Mouse (Mus musculus) myocyte (in vitro differentiated cells): ENCODE data around the gene Gm27021. TPM values are rescaled to one million over a fixed set of nuclear protein-coding genes. Genes with fewer than 3 reads are reported as not detected.

Experiments
- H3K27me3 ChIP-seq: one replicate; pipeline ENCODE4 v1.6.1; 2011; ENCODE audit not compliant: control insufficient read depth, insufficient read depth, insufficient read length
- H3K36me3 ChIP-seq: one replicate; pipeline ENCODE4 v1.6.1; 2011; ENCODE audit not compliant: control insufficient read depth, insufficient read depth
- H3K4me2 ChIP-seq: one replicate; pipeline ENCODE4 v1.6.1; 2011; ENCODE audit warnings: low read depth, control low read depth
- H3K4me3 ChIP-seq: one replicate; pipeline ENCODE4 v1.5.1; 2011; ENCODE audit warnings: mild to moderate bottlenecking, control low read depth, moderate library complexity
- H3K79me2 ChIP-seq: one replicate; pipeline ENCODE4 v1.6.1; 2011; ENCODE audit not compliant: control insufficient read depth, insufficient read depth
- H3ac ChIP-seq: one replicate; pipeline ENCODE4 v1.6.1; 2011; ENCODE audit not compliant: control insufficient read depth, insufficient read length
- CEBPB ChIP-seq: IDR thresholded peaks from 2 replicates; pipeline ENCODE4 v1.6.1; 2011; ENCODE audit warnings: mild to moderate bottlenecking, moderate library complexity; ENCODE audit not compliant: poor library complexity, insufficient read depth, severe bottlenecking
- E2F4 ChIP-seq: IDR thresholded peaks from one replicate; pipeline ENCODE4 v1.6.1; 2011; ENCODE audit warnings: mild to moderate bottlenecking, control low read depth, moderate library complexity; ENCODE audit not compliant: insufficient read depth
- MAX ChIP-seq: IDR thresholded peaks from one replicate; pipeline ENCODE4 v1.6.1; 2011; ENCODE audit warnings: low read depth, mild to moderate bottlenecking, control low read depth
- MYOD1 ChIP-seq, 3 experiments: IDR thresholded peaks; one replicate each; pipeline ENCODE4 v1.6.1; 2011; ENCODE audit warnings: control low read depth in 2 of 3, low read depth in 2 of 3, mild to moderate bottlenecking in 2 of 3, moderate library complexity in 1 of 3; ENCODE audit not compliant: insufficient read length in 2 of 3, control insufficient read depth in 1 of 3
- MYOG ChIP-seq, 3 experiments: IDR thresholded peaks; one replicate each; pipeline ENCODE4 v1.6.1; 2011; ENCODE audit warnings: control low read depth in 2 of 3, low read depth in 2 of 3, mild to moderate bottlenecking in 2 of 3; ENCODE audit not compliant: insufficient read length in 2 of 3, control insufficient read depth in 1 of 3, insufficient read depth in 1 of 3
- POLR2A ChIP-seq: IDR thresholded peaks from one replicate; pipeline ENCODE4 v1.6.1; 2011; ENCODE audit warnings: low read depth, mild to moderate bottlenecking, control low read depth, moderate library complexity; ENCODE audit not compliant: insufficient read length
- POLR2AphosphoS2 ChIP-seq: IDR thresholded peaks from one replicate; pipeline ENCODE4 v1.6.1; 2011; ENCODE audit warnings: low read depth, control low read depth; ENCODE audit not compliant: insufficient read length
- REST ChIP-seq: IDR thresholded peaks from one replicate; pipeline ENCODE4 v1.6.1; 2011; ENCODE audit warnings: mild to moderate bottlenecking, control low read depth, moderate library complexity; ENCODE audit not compliant: insufficient read depth, insufficient read length
- SRF ChIP-seq: IDR thresholded peaks from one replicate; pipeline ENCODE4 v1.6.1; 2011; ENCODE audit warnings: low read depth; ENCODE audit not compliant: control insufficient read depth, insufficient read length
- TCF12 ChIP-seq: IDR thresholded peaks from one replicate; pipeline ENCODE4 v1.6.1; 2011; ENCODE audit warnings: mild to moderate bottlenecking, control low read depth; ENCODE audit not compliant: poor library complexity, insufficient read depth, severe bottlenecking
- TCF3 ChIP-seq: IDR thresholded peaks from one replicate; pipeline ENCODE4 v1.6.1; 2011; ENCODE audit warnings: low read depth, control low read depth; ENCODE audit not compliant: insufficient read length
- USF1 ChIP-seq: IDR thresholded peaks from one replicate; pipeline ENCODE4 v1.6.1; 2011; ENCODE audit warnings: low read depth, mild to moderate bottlenecking, control low read depth, moderate library complexity
- polyA plus RNA-seq: library from polyadenylated mRNA; unstranded; fragments of >200 nt; fragmentation: generic; extraction: Trizol; gene quantifications from one replicate; pipeline ENCODE4 v1.2.1, GENCODE M21; 2012; ENCODE audit warnings: missing spikeins

Gene Gm27021
- polyA plus RNA-seq, 1 experiment = 1.9 TPM

GRCm38 (mm10) chr8:120679629-120680387, 11.9 kb upstream of the Gm27021 start:
- Histone ChIP-seq H3K79me2 (no peaks in the 10 kb centered on the region), H3K4me2 (no peak overlapping the region), H3ac (no peak overlapping the region), H3K4me3 (no peak overlapping the region), H3K27me3 (no peaks in the 10 kb centered on the region), H3K36me3 (no peaks in the 10 kb centered on the region)
- TF ChIP-seq MAX (no peak), TCF12 (no peak), MYOG (IDR thresholded peaks at IDR 0.05; ENCODE audit: control insufficient read depth in 1 of 3, insufficient read depth in 1 of 3, insufficient read length in 2 of 3, low read depth in 2 of 3) (no peak), CEBPB (no peak)

GRCm38 (mm10) chr8:120678447-120678846, 10.6 kb upstream of the Gm27021 start:
- H3ac ChIP-seq = no peak overlapping the region
- no peaks in the 10 kb centered on the region for H3K27me3 ChIP-seq
- H3K4me3 ChIP-seq = no peak overlapping the region
- no peak overlapping the region for H3K4me2 ChIP-seq
- H3K36me3 ChIP-seq = peaks cover 6% of the 10 kb centered on the region
- TF ChIP-seq POLR2A (no peak), POLR2AphosphoS2 (no peak), CEBPB (no peak), TCF3 (no peak), REST (no peak), USF1 (no peak), MAX (no peak), TCF12 (no peak), SRF (no peak), E2F4 (no peak), MYOG (IDR thresholded peaks at IDR 0.05; ENCODE audit: control insufficient read depth in 1 of 3, insufficient read depth in 1 of 3, insufficient read length in 2 of 3, low read depth in 2 of 3) (no peak), MYOD1 (IDR thresholded peaks at IDR 0.05; ENCODE audit: control insufficient read depth in 1 of 3, insufficient read length in 2 of 3, low read depth in 2 of 3) (no peak)
- no peaks in the 10 kb centered on the region for H3K79me2 ChIP-seq

GRCm38 (mm10) chr8:120675718-120676117, 7.8 kb upstream of the Gm27021 start:
- Histone ChIP-seq H3K4me3 (no peak overlapping the region), H3K79me2 (peaks cover 6% of the 10 kb centered on the region), H3K36me3 (peaks cover 25% of the 10 kb centered on the region), H3K4me2 (no peak overlapping the region), H3K27me3 (no peaks in the 10 kb centered on the region), H3ac (no peak overlapping the region)
- TF ChIP-seq SRF (no peak), POLR2A (no peak)

- peaks cover 30% of the 10 kb centered on the region for H3K79me2 ChIP-seq
- H3ac ChIP-seq = no peak overlapping the region
- no peak overlapping the region for H3K4me3 ChIP-seq
- H3K36me3 ChIP-seq = peaks cover 31% of the 10 kb centered on the region
- no peak overlapping the region for H3K4me2 ChIP-seq
- TF ChIP-seq CEBPB (no peak), E2F4 (no peak), POLR2A (no peak), MYOG (IDR thresholded peaks at IDR 0.05; ENCODE audit: control insufficient read depth in 1 of 3, insufficient read depth in 1 of 3, insufficient read length in 2 of 3, low read depth in 2 of 3) (no peak), SRF (no peak), USF1 (no peak), TCF12 (no peak), MAX (no peak), REST (no peak)
- H3K27me3 ChIP-seq = no peaks in the 10 kb centered on the region
Observed at GRCm38 (mm10) chr8:120673298-120673697, 5.4 kb upstream of the Gm27021 start.

- Histone ChIP-seq H3K27me3 (no peaks in the 10 kb centered on the region), H3K79me2 (peaks cover 31% of the 10 kb centered on the region), H3ac (no peak overlapping the region), H3K4me2 (no peak overlapping the region), H3K36me3 (peaks cover 31% of the 10 kb centered on the region), H3K4me3 (no peak overlapping the region)
- TF ChIP-seq TCF12 (no peak), POLR2A (no peak), TCF3 (no peak), SRF (no peak), USF1 (no peak), MAX (no peak), POLR2AphosphoS2 (no peak), E2F4 (no peak), MYOG (IDR thresholded peaks at IDR 0.05; ENCODE audit: control insufficient read depth in 1 of 3, insufficient read depth in 1 of 3, insufficient read length in 2 of 3, low read depth in 2 of 3) (no peak), MYOD1 (IDR thresholded peaks at IDR 0.05; ENCODE audit: control insufficient read depth in 1 of 3, insufficient read length in 2 of 3, low read depth in 2 of 3) (no peak), REST (no peak), CEBPB (no peak)
Observed at GRCm38 (mm10) chr8:120672626-120673229, 4.8 kb upstream of the Gm27021 start.
